Mouse (Mus musculus): ENCODE measurements at regions not wholly inside any gene's neighbourhood (a gene's known extent, or its start where the extent isn't known, plus 50 kb on each side); places are given as distances from the start of the nearest gene placed in this dataset.

DNA sequence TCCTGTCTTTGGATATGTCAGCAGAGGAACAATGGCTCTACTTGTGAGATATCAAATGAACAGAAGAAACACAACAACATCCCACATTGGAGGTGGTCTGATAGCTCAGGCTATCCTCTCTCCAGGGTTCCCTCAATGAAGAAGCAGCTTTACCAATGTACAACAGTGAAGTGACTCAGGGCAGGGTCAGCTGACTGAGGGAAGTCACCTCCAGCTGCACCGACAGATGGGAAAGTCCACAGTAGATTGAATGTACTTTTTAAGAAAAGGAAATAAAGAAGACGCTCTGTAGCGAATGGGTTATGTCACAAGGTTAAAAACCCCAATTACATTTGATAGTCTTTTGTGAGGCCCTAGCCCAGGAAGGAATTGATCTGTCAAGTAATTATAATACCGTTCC lies 62.6 kb upstream of the Tnfaip3 start:
- TF ChIP-seq CTCF (IDR thresholded peaks at IDR 0.05; ENCODE audit: low read depth) (no peak), EP300 (IDR thresholded peaks at IDR 0.05; ENCODE audit: low read depth) (no peak)
